Mouse (Mus musculus): Measurements from ENCODE around the gene Rps11. TPM values are rescaled to one million over a fixed set of nuclear protein-coding genes. Genes with fewer than 3 reads are reported as not detected.

Gene Rps11
- total and polyA plus RNA-seq, 2 experiments from 2014 or later = 794 to 824 TPM

GRCm38 (mm10) chr7:45082401-45083299 is 41.6 kb downstream of the Rps11 start:
- Histone ChIP-seq H3K9ac (replicated peaks; ENCODE audit: low read length) (no peak overlapping the region), H3K9me3 (ENCODE audit: low read length) (no peaks in the 10 kb centered on the region), H3K4me2 (ENCODE audit: low read depth, low read length) (no peak overlapping the region), H3K27me3 (ENCODE audit: insufficient read depth, low read length) (no peaks in the 10 kb centered on the region), H3K4me1 (ENCODE audit: insufficient read depth, low read length) (no peaks in the 10 kb centered on the region), H3K36me3 (ENCODE audit: insufficient read depth, low read length) (peaks cover 3% of the 10 kb centered on the region; the same call in 1 of the 2 replicates), H3K27ac (peak overlapping the region; percentile 62; the same call in 1 of the 2 replicates), H3K4me3 (ENCODE audit: low read length) (no peak overlapping the region)
- DNase-seq (ENCODE audit: low spot score) (peak; percentile 18), ATAC-seq (no peak)
- TF ChIP-seq CTCF (IDR thresholded peaks at IDR 0.05; ENCODE audit: low read depth) = peak; percentile 10; the same call in 1 of the 2 replicates
- WGBS = 72% methylated on average over 25 of the region's 25 CpGs

- H3K36me3 ChIP-seq (ENCODE audit: insufficient read depth, low read length) = peaks cover 12% of the 10 kb centered on the region
- H3K4me1 ChIP-seq (ENCODE audit: insufficient read depth, low read length) = no peaks in the 10 kb centered on the region
- WGBS = 50% methylated on average over 5 of the region's 5 CpGs
- no peak for ATAC-seq
- TF ChIP-seq CTCF (IDR thresholded peaks at IDR 0.05; ENCODE audit: low read depth) = no peak
- no peaks in the 10 kb centered on the region for H3K9me3 ChIP-seq (ENCODE audit: low read length)
- no peak overlapping the region for H3K9ac ChIP-seq (replicated peaks; ENCODE audit: low read length)
- no peak overlapping the region for H3K4me3 ChIP-seq (ENCODE audit: low read length)
- H3K27ac ChIP-seq = no peak overlapping the region
- no peaks in the 10 kb centered on the region for H3K27me3 ChIP-seq (ENCODE audit: insufficient read depth, low read length)
- DNase-seq (ENCODE audit: low spot score) = no peak
- no peak overlapping the region for H3K4me2 ChIP-seq (ENCODE audit: low read depth, low read length)
Observed at GRCm38 (mm10) chr7:45081016-45081415, 43.2 kb downstream of the Rps11 start.

GRCm38 (mm10) chr7:45079856-45080255 is 44.4 kb downstream of the Rps11 start:
- ATAC-seq (peak; percentile 66), DNase-seq (ENCODE audit: low spot score) (peak; percentile 95)
- Histone ChIP-seq H3K27me3 (ENCODE audit: insufficient read depth, low read length) (no peaks in the 10 kb centered on the region), H3K9ac (replicated peaks; ENCODE audit: low read length) (no peak overlapping the region), H3K4me3 (ENCODE audit: low read length) (no peak overlapping the region), H3K4me1 (ENCODE audit: insufficient read depth, low read length) (no peaks in the 10 kb centered on the region), H3K9me3 (ENCODE audit: low read length) (no peaks in the 10 kb centered on the region), H3K4me2 (ENCODE audit: low read depth, low read length) (no peak overlapping the region), H3K36me3 (ENCODE audit: insufficient read depth, low read length) (peaks cover 16% of the 10 kb centered on the region), H3K27ac (no peak overlapping the region)
- peak; percentile 96 for TF ChIP-seq CTCF (IDR thresholded peaks at IDR 0.05; ENCODE audit: low read depth)
- 2% methylated on average over 10 of the region's 10 CpGs for WGBS

GRCm38 (mm10) chr7:45078513-45078912 is 45.7 kb downstream of the Rps11 start:
- TF ChIP-seq CTCF (IDR thresholded peaks at IDR 0.05; ENCODE audit: low read depth) = peak; percentile 83
- no peak for ATAC-seq

GRCm38 (mm10) chr7:45077829-45078228 is 46.4 kb downstream of the Rps11 start:
- peaks cover 22% of the 10 kb centered on the region for H3K36me3 ChIP-seq (ENCODE audit: insufficient read depth, low read length)
- no peak overlapping the region for H3K4me3 ChIP-seq (ENCODE audit: low read length)
- H3K9ac ChIP-seq (replicated peaks; ENCODE audit: low read length) = no peak overlapping the region
- ATAC-seq = no peak
- WGBS = 93% methylated on average over 2 of the region's 2 CpGs
- DNase-seq (ENCODE audit: low spot score) = no peak
- H3K9me3 ChIP-seq (ENCODE audit: low read length) = no peaks in the 10 kb centered on the region
- H3K27me3 ChIP-seq (ENCODE audit: insufficient read depth, low read length) = no peaks in the 10 kb centered on the region
- no peaks in the 10 kb centered on the region for H3K4me1 ChIP-seq (ENCODE audit: insufficient read depth, low read length)
- TF ChIP-seq CTCF (IDR thresholded peaks at IDR 0.05; ENCODE audit: low read depth) = no peak
- no peak overlapping the region for H3K4me2 ChIP-seq (ENCODE audit: low read depth, low read length)
- H3K27ac ChIP-seq = no peak overlapping the region

More at GRCm38 (mm10) chr7:45078513-45078912, 45.7 kb downstream of the Rps11 start:
- no peak overlapping the region for H3K27ac ChIP-seq
- H3K27me3 ChIP-seq (ENCODE audit: insufficient read depth, low read length) = no peaks in the 10 kb centered on the region
- DNase-seq (ENCODE audit: low spot score) = peak; percentile 79
- no peak overlapping the region for H3K9ac ChIP-seq (replicated peaks; ENCODE audit: low read length)
- no peak overlapping the region for H3K4me3 ChIP-seq (ENCODE audit: low read length)
- no peak overlapping the region for H3K4me2 ChIP-seq (ENCODE audit: low read depth, low read length)
- H3K36me3 ChIP-seq (ENCODE audit: insufficient read depth, low read length) = peaks cover 21% of the 10 kb centered on the region
- WGBS = 39% methylated on average over 9 of the region's 9 CpGs
- no peaks in the 10 kb centered on the region for H3K4me1 ChIP-seq (ENCODE audit: insufficient read depth, low read length)
- no peaks in the 10 kb centered on the region for H3K9me3 ChIP-seq (ENCODE audit: low read length)

- Histone ChIP-seq H3K4me2 (ENCODE audit: low read depth, low read length) (no peak overlapping the region), H3K9ac (replicated peaks; ENCODE audit: low read length) (no peak overlapping the region), H3K27ac (no peak overlapping the region), H3K36me3 (ENCODE audit: insufficient read depth, low read length) (peaks cover 22% of the 10 kb centered on the region), H3K4me1 (ENCODE audit: insufficient read depth, low read length) (no peaks in the 10 kb centered on the region), H3K27me3 (ENCODE audit: insufficient read depth, low read length) (no peaks in the 10 kb centered on the region), H3K9me3 (ENCODE audit: low read length) (no peaks in the 10 kb centered on the region), H3K4me3 (ENCODE audit: low read length) (no peak overlapping the region)
- DNase-seq (ENCODE audit: low spot score) = no peak
- WGBS = 86% methylated on average over 14 of the region's 14 CpGs
- TF ChIP-seq CTCF (IDR thresholded peaks at IDR 0.05; ENCODE audit: low read depth) = no peak
- no peak for ATAC-seq
Observed at GRCm38 (mm10) chr7:45077322-45077721, 46.9 kb downstream of the Rps11 start.

GRCm38 (mm10) chr7:45076501-45076900 is 47.7 kb downstream of the Rps11 start:
- H3K4me3 ChIP-seq (ENCODE audit: low read length) = no peak overlapping the region
- DNase-seq (ENCODE audit: low spot score) (no peak), ATAC-seq (no peak)
- TF ChIP-seq CTCF (IDR thresholded peaks at IDR 0.05; ENCODE audit: low read depth) = no peak
- peaks cover 22% of the 10 kb centered on the region for H3K36me3 ChIP-seq (ENCODE audit: insufficient read depth, low read length)
- H3K27me3 ChIP-seq (ENCODE audit: insufficient read depth, low read length) = no peaks in the 10 kb centered on the region
- no peak overlapping the region for H3K4me2 ChIP-seq (ENCODE audit: low read depth, low read length)
- H3K27ac ChIP-seq = no peak overlapping the region
- H3K9me3 ChIP-seq (ENCODE audit: low read length) = no peaks in the 10 kb centered on the region
- WGBS = 90% methylated on average over 30 of the region's 30 CpGs
- no peaks in the 10 kb centered on the region for H3K4me1 ChIP-seq (ENCODE audit: insufficient read depth, low read length)
- H3K9ac ChIP-seq (replicated peaks; ENCODE audit: low read length) = no peak overlapping the region

Data from hindbrain, postnatal 0 days (tissue).